Mouse (Mus musculus): ENCODE results near the gene Slc15a4. TPM values are rescaled to one million over a fixed set of nuclear protein-coding genes. Genes with fewer than 3 reads are reported as not detected.

Slc15a4 gene
- polyA plus RNA-seq, 1 experiment from 2014 or later = 22.8 TPM

DNA sequence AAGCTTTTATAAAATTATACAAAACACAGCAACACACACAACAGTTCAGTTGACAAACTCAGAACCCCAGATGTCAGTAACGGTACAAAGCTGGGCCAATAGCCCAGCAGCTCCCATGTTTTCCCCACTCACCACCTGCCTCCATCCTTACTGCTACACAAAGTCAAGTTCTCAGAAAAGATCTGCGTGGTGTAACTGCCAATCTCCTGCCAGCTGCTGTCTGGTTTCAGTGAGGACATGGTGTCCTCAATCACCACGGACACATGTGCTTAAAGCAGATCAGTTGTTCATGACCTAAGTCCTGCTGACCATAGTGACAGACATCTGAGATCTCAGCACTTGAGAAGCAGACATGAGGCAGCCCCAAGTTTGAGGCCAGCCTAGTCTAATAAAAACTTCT is 37.0 kb downstream of the Slc15a4 start:
- Histone ChIP-seq H3K27ac (no peak overlapping the region), H3K4me2 (no peak overlapping the region), H3K4me3 (no peak overlapping the region), H3K36me3 (peaks cover 85% of the 10 kb centered on the region), H3K27me3 (no peaks in the 10 kb centered on the region), H3K4me1 (no peaks in the 10 kb centered on the region), H3K9me3 (no peaks in the 10 kb centered on the region), H3K9ac (no peak overlapping the region)
- ATAC-seq (ENCODE audit: insufficient number of reproducible peaks, insufficient read depth, low FRiP score, low TSS enrichment, low read depth) = no peak
- WGBS = 97% methylated on average over 3 of the region's 3 CpGs

DNA sequence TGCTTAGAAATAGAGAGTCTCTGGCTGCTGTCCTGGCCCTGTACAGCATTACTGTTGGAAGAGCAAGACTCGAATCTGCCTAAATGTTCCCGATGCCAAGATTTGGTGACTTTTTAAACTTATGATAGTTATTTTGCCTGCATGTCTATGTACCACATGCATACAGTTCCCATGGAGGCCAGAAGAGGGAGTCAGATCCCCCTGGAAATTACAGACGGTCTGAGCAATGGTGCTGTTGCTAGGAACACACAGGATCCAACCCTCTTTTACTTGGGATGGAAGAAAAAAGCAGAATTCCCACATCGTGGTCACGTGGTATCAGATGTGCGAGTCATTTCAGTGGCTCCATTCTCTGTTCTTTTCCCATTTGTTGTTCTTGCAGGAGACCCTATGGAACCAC is 39.8 kb downstream of the Slc15a4 start:
- Histone ChIP-seq H3K9ac (no peak overlapping the region), H3K4me1 (no peaks in the 10 kb centered on the region), H3K4me3 (no peak overlapping the region), H3K4me2 (no peak overlapping the region), H3K9me3 (no peaks in the 10 kb centered on the region), H3K27me3 (no peaks in the 10 kb centered on the region), H3K27ac (no peak overlapping the region), H3K36me3 (peaks cover 60% of the 10 kb centered on the region)
- ATAC-seq (ENCODE audit: insufficient number of reproducible peaks, insufficient read depth, low FRiP score, low TSS enrichment, low read depth) = no peak
- 78% methylated on average over 6 of the region's 6 CpGs for WGBS

DNA sequence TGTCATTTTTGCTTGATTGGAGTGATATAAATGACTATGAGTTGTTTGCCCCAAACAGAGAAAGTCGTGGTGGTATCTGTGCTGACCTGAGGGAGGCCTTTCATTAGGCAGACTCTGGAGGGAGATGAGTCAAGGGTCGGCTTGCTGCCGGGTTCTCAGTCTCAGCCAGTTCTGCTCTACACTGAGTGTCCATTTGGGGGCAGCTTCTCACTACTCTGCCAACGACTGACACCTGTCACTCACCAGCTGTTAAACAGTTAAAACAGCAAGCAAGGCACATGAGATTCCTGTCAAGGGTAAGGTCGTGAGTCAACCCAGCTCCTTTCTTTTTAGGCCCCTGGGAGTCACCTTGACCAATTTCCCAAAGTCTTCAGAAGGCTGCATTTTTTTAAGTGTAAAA is 40.3 kb downstream of the Slc15a4 start:
- H3K4me2 ChIP-seq = no peak overlapping the region
- no peak for ATAC-seq (ENCODE audit: insufficient number of reproducible peaks, insufficient read depth, low FRiP score, low TSS enrichment, low read depth)
- peaks cover 56% of the 10 kb centered on the region for H3K36me3 ChIP-seq
- H3K27me3 ChIP-seq = no peaks in the 10 kb centered on the region
- H3K27ac ChIP-seq = no peak overlapping the region
- H3K9ac ChIP-seq = no peak overlapping the region
- H3K9me3 ChIP-seq = no peaks in the 10 kb centered on the region
- H3K4me1 ChIP-seq = no peaks in the 10 kb centered on the region
- H3K4me3 ChIP-seq = no peak overlapping the region
- WGBS = 67% methylated on average over 5 of the region's 5 CpGs

DNA sequence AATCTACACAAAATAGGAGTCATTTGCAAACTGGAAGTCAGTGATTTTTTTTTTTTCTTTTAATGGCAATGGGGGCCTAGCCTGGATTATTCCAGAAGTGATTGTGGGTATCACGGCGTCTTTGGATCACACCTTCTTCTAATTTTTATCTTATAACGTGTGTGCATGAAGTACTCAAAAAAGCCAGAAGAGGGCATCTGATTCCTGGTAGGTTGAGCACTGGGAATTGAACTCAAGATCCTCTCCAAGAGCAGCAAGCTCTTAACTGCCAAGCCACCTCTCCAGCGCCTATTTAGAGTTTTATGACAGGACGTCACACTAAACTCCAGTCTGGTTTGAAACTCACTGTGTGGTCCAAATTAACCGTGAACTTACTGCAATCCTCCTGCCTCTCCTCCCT is 44.8 kb downstream of the Slc15a4 start:
- Histone ChIP-seq H3K4me3 (no peak overlapping the region), H3K9me3 (no peaks in the 10 kb centered on the region), H3K9ac (no peak overlapping the region), H3K36me3 (peaks cover 12% of the 10 kb centered on the region), H3K4me1 (no peaks in the 10 kb centered on the region), H3K4me2 (no peak overlapping the region), H3K27ac (no peak overlapping the region), H3K27me3 (no peaks in the 10 kb centered on the region)
- no peak for ATAC-seq (ENCODE audit: insufficient number of reproducible peaks, insufficient read depth, low FRiP score, low TSS enrichment, low read depth)
- WGBS = 68% methylated on average over 6 of the region's 6 CpGs

DNA sequence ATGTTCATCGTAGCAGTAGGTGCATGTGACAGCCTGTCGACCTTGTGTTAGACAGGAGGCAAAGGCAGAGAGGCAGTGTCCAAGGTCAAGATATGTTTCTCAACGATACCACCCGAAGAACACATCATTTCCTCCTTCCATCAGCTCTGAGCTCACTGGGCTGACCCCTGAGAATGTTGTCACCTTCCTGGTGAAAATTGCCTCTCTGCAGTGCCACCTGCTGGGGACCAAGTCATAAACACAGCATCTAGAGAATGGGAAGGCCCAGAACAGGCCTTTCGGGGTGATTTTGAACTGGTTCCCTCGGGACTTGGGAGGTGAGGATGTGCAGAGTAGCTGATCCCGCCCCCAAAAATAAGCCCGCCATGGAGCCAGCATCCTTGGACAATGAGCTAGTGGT is 49.0 kb downstream of the Slc15a4 start:
- Histone ChIP-seq H3K4me1 (no peaks in the 10 kb centered on the region), H3K27me3 (no peaks in the 10 kb centered on the region), H3K9me3 (no peaks in the 10 kb centered on the region), H3K27ac (no peak overlapping the region), H3K4me2 (no peak overlapping the region), H3K9ac (no peak overlapping the region), H3K36me3 (no peaks in the 10 kb centered on the region), H3K4me3 (no peak overlapping the region)
- ATAC-seq (ENCODE audit: insufficient number of reproducible peaks, insufficient read depth, low FRiP score, low TSS enrichment, low read depth) = no peak
- WGBS = 86% methylated on average over 8 of the region's 8 CpGs

DNA sequence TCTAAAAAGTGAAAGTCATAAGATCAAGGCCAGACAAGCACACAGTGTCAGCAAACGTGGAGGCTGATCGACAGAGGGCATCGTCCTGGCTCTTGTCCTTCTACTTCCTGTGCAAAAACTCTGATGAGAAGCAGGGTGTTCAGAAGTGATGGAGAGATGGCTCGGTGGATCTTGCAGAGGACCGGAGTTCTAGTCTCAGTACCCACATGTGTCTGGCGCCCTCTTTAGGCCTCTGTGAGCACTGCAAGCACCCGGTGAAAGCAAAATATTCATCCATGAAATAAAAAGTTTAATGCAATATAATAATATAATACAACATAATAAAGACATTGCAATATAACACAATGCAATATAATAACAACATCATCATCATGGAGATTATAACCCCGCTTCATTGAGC is 55.3 kb downstream of the Slc15a4 start:
- ATAC-seq (ENCODE audit: insufficient number of reproducible peaks, insufficient read depth, low FRiP score, low TSS enrichment, low read depth) = no peak
- Histone ChIP-seq H3K4me1 (no peaks in the 10 kb centered on the region), H3K27me3 (no peaks in the 10 kb centered on the region), H3K9me3 (no peaks in the 10 kb centered on the region), H3K27ac (no peak overlapping the region), H3K9ac (no peak overlapping the region), H3K4me3 (no peak overlapping the region), H3K4me2 (no peak overlapping the region), H3K36me3 (no peaks in the 10 kb centered on the region)
- 57% methylated on average over 8 of the region's 8 CpGs for WGBS

DNA sequence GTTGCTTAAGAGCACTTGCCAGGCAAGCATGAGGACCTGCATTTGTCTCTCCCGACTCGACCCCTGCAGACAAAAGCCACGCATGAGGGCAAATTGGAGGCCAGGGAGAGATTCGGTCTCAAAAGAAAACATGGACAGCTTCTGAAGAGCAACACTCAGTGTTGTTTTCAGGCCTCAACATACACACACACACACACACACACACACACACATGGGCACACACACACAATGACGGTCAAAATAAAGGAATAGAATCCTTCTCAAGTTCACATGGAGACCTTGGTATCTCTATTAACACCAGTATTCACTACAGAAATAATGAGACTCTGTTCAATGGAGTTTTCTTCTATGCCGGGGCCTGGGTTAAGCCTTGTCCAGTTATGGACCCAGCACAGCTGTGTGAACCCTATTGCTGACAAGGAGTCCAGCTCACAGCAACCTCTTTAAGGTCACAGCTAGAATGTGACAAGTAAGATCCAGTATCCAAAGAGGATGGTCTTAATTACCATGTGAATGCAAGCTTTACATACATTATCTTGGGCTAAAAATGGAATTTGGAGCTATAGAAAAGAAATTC is 65.4 kb downstream of the Slc15a4 start:
- ATAC-seq (ENCODE audit: insufficient number of reproducible peaks, insufficient read depth, low FRiP score, low TSS enrichment, low read depth) = no peak
- no peak overlapping the region for H3K27ac ChIP-seq
- 89% methylated on average over 6 of the region's 6 CpGs for WGBS

DNA sequence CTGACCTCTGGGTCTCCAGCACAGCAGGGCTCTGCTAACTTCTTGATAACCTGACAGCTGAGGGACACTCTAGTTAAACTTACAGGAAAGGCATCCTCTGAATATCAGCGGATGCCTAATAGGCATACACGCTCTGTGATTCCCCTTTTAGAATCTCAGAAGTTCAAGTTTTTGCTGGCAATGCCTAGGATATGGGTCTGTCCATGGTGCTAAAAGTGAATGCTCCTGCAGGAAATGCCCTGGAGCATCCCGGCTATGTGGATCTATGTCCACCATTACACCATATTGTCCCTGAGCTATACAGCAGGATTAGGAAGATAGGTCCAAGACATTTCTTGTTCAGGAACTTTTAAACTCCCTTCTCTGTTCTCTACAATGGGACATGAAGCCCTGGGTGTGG is 71.6 kb downstream of the Slc15a4 start:
- H3K4me1 ChIP-seq = no peaks in the 10 kb centered on the region
- 89% methylated on average over 3 of the region's 3 CpGs for WGBS
- no peaks in the 10 kb centered on the region for H3K27me3 ChIP-seq
- peaks cover 29% of the 10 kb centered on the region for H3K36me3 ChIP-seq
- H3K4me2 ChIP-seq = no peak overlapping the region
- no peak overlapping the region for H3K4me3 ChIP-seq
- H3K27ac ChIP-seq = no peak overlapping the region
- H3K9me3 ChIP-seq = no peaks in the 10 kb centered on the region
- no peak overlapping the region for H3K9ac ChIP-seq
- no peak for ATAC-seq (ENCODE audit: insufficient number of reproducible peaks, insufficient read depth, low FRiP score, low TSS enrichment, low read depth)

More for the DNA sequence above, 65.4 kb downstream of the Slc15a4 start:
- H3K4me2 ChIP-seq = no peak overlapping the region
- H3K4me3 ChIP-seq = no peak overlapping the region
- no peaks in the 10 kb centered on the region for H3K4me1 ChIP-seq
- H3K27me3 ChIP-seq = no peaks in the 10 kb centered on the region
- H3K9me3 ChIP-seq = no peaks in the 10 kb centered on the region
- no peak overlapping the region for H3K9ac ChIP-seq
- peaks cover 18% of the 10 kb centered on the region for H3K36me3 ChIP-seq

DNA sequence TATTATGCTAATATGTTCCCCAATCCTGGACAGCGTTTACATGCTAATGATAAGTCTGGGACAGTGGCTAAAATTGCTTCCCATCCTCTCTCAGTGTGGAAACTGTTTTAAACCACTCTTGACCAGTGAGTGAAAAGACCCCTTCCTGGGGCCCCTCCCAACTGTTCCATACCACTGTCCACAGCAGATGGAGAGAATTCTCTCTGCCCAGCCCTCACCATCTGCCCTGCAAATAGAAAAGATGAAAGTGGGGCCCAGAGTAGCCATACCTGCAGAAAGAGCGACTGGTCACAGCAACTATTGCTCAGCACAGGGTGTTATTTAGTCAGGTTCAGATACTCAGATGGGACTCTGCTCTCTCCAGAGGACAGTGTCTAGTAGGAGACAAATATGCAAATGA is 84.6 kb downstream of the Slc15a4 start:
- Histone ChIP-seq H3K9ac (no peak overlapping the region), H3K4me1 (no peaks in the 10 kb centered on the region), H3K27me3 (no peaks in the 10 kb centered on the region), H3K9me3 (no peaks in the 10 kb centered on the region), H3K4me2 (no peak overlapping the region), H3K27ac (no peak overlapping the region), H3K36me3 (peaks cover 12% of the 10 kb centered on the region; the same call in 1 of the 2 replicates), H3K4me3 (no peak overlapping the region)
- 88% methylated on average over 2 of the region's 2 CpGs for WGBS
- no peak; the same call in 1 of the 2 replicates for ATAC-seq (ENCODE audit: insufficient number of reproducible peaks, insufficient read depth, low FRiP score, low TSS enrichment, low read depth)

DNA sequence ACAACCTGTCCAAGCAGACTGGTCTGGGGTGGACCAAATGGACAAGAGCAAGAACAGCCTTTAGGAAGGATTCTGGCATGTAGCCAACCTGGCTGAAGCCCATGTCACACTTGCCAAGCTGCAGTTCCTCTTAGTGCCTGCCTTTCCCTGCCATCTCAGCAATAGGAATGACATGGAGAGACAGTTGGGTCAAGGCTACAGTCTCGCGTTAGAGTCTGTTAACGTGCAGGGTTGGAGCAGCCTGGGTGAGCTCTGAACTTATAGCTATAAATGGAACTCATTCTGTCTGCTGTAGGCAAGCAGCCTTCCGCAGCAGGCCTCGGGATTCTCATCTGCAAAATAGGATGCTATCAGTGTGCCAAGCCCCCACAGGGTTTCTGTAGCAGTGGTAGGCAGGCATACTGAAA is 86.1 kb downstream of the Slc15a4 start:
- no peak overlapping the region for H3K27ac ChIP-seq
- 90% methylated on average over 5 of the region's 5 CpGs for WGBS
- H3K9me3 ChIP-seq = no peaks in the 10 kb centered on the region
- H3K4me2 ChIP-seq = no peak overlapping the region
- no peaks in the 10 kb centered on the region for H3K27me3 ChIP-seq
- H3K9ac ChIP-seq = no peak overlapping the region
- no peak overlapping the region for H3K4me3 ChIP-seq
- H3K4me1 ChIP-seq = no peaks in the 10 kb centered on the region
- H3K36me3 ChIP-seq = no peaks in the 10 kb centered on the region
- ATAC-seq (ENCODE audit: insufficient number of reproducible peaks, insufficient read depth, low FRiP score, low TSS enrichment, low read depth) = no peak

All from embryonic facial prominence, embryonic 13.5 days (tissue).